Mouse (Mus musculus): Measurements from ENCODE around the gene Zzz3.

Gene Zzz3

GRCm38 (mm10) chr3:152497842-152498241, 102.6 kb downstream of the Zzz3 start:
- no peak for DNase-seq

GRCm38 (mm10) chr3:152498968-152499696, 103.9 kb downstream of the Zzz3 start:
- DNase-seq, result no peak

- no peak for DNase-seq
These were observed 112.6 kb downstream of the Zzz3 start for GRCm38 (mm10) chr3:152507900-152508299.

GRCm38 (mm10) chr3:152508419-152508993, 113.2 kb downstream of the Zzz3 start:
- DNase-seq, result no peak

- no peak for DNase-seq
These were observed 114.0 kb downstream of the Zzz3 start for GRCm38 (mm10) chr3:152509268-152509667.
